Mouse (Mus musculus) MEL (cell line): Measurements from ENCODE around the gene Evl. TPM values are rescaled to one million over a fixed set of nuclear protein-coding genes. Genes with fewer than 3 reads are reported as not detected.

ENCODE experiments used
- DNase-seq: peaks from one replicate; pipeline ENCODE4 v3.0.0; 2011; ENCODE audit warnings: low read depth, low spot score
- H3K27ac ChIP-seq: 2 replicates; pipeline ENCODE4 v1.5.1; 2012; ENCODE audit warnings: low read depth, mild to moderate bottlenecking, control low read depth, low read length, moderate library complexity; ENCODE audit not compliant: control insufficient read depth
- H3K27me3 ChIP-seq, 2 experiments: fragments of 150-350 bp in 1 of 2; sonication (generic) in 1 of 2; 2 replicates each; pipeline ENCODE4 v1.6.1; 2012; ENCODE audit warnings: low read length in 2 of 2, mild to moderate bottlenecking in 2 of 2, improper control_type of control experiment in 1 of 2, moderate library complexity in 1 of 2; ENCODE audit not compliant: insufficient read depth in 2 of 2, control insufficient read depth in 1 of 2
- H3K36me3 ChIP-seq, 2 experiments: 2 replicates each; pipeline ENCODE4 v1.6.1; 2012 to 2014; ENCODE audit warnings: low read length in 2 of 2, improper control_type of control experiment in 1 of 2, inconsistent platforms in 1 of 2, mild to moderate bottlenecking in 1 of 2; ENCODE audit not compliant: insufficient read depth in 2 of 2, control insufficient read depth in 1 of 2
- H3K4me1 ChIP-seq, 2 experiments: fragments of 150-350 bp in 1 of 2; sonication (generic) in 1 of 2; 2 replicates each; pipeline ENCODE4 v1.6.1; 2012; ENCODE audit warnings: low read length in 2 of 2, improper control_type of control experiment in 1 of 2, mild to moderate bottlenecking in 1 of 2; ENCODE audit not compliant: insufficient read depth in 2 of 2, control insufficient read depth in 1 of 2
- H3K4me3 ChIP-seq, 2 experiments: fragments of 150-350 bp in 1 of 2; sonication (generic) in 1 of 2; 2 replicates each; pipeline ENCODE4 v1.5.1; 2012; ENCODE audit warnings: low read depth in 2 of 2, low read length in 2 of 2, mild to moderate bottlenecking in 2 of 2, moderate library complexity in 2 of 2, control low read depth in 1 of 2, improper control_type of control experiment in 1 of 2; ENCODE audit not compliant: control insufficient read depth in 1 of 2, insufficient read depth in 1 of 2
- H3K79me2 ChIP-seq: 2 replicates; pipeline ENCODE4 v1.6.1; 2012; ENCODE audit warnings: mild to moderate bottlenecking, low read length, moderate library complexity; ENCODE audit not compliant: control insufficient read depth, poor library complexity, insufficient read depth
- H3K9ac ChIP-seq: 2 replicates; pipeline ENCODE4 v1.6.1; 2012; ENCODE audit warnings: low read depth, mild to moderate bottlenecking, control low read depth, low read length, moderate library complexity; ENCODE audit not compliant: control insufficient read depth, poor library complexity, severe bottlenecking
- H3K9me3 ChIP-seq: fragments of 150-350 bp; sonication (generic); replicated peaks from 2 replicates; pipeline ENCODE4 v1.6.1; 2012; ENCODE audit warnings: mild to moderate bottlenecking, low read length, improper control_type of control experiment, moderate library complexity; ENCODE audit not compliant: insufficient read depth
- BHLHE40 ChIP-seq: IDR thresholded peaks from 2 replicates; pipeline ENCODE4 v1.6.1; 2012; ENCODE audit warnings: low read depth, mild to moderate bottlenecking, inconsistent platforms, low read length, improper control_type of control experiment, borderline replicate concordance
- CHD1 ChIP-seq: IDR thresholded peaks from 2 replicates; pipeline ENCODE4 v1.6.1; 2012; ENCODE audit warnings: low read depth, mild to moderate bottlenecking, inconsistent platforms, low read length, improper control_type of control experiment
- ELF1 ChIP-seq: IDR thresholded peaks from 2 replicates; pipeline ENCODE4 v1.6.1; 2014; ENCODE audit warnings: low read depth, mild to moderate bottlenecking, inconsistent platforms, low read length, improper control_type of control experiment, moderate library complexity
- EP300 ChIP-seq, 2 experiments: IDR thresholded peaks; 2 replicates each; pipeline ENCODE4 v1.6.1; 2011; ENCODE audit warnings: improper control_type of control experiment in 2 of 2, low read length in 2 of 2, low read depth in 1 of 2, mild to moderate bottlenecking in 1 of 2
- ETS1 ChIP-seq: IDR thresholded peaks from 2 replicates; pipeline ENCODE4 v1.6.1; 2012; ENCODE audit warnings: low read depth, mild to moderate bottlenecking, inconsistent platforms, low read length, improper control_type of control experiment, moderate library complexity
- GATA1 ChIP-seq: IDR thresholded peaks from 2 replicates; pipeline ENCODE4 v1.6.1; 2011; ENCODE audit warnings: low read depth, low read length, improper control_type of control experiment
- HCFC1 ChIP-seq: IDR thresholded peaks from 2 replicates; pipeline ENCODE4 v1.6.1; 2012; ENCODE audit warnings: low read depth, mild to moderate bottlenecking, inconsistent platforms, low read length, improper control_type of control experiment, moderate library complexity
- JUND ChIP-seq: IDR thresholded peaks from 2 replicates; pipeline ENCODE4 v1.6.1; 2011; ENCODE audit warnings: low read depth, mild to moderate bottlenecking, improper control_type of control experiment, low read length
- MAFK ChIP-seq: IDR thresholded peaks from 2 replicates; pipeline ENCODE4 v1.6.1; 2011; ENCODE audit warnings: low read depth, mild to moderate bottlenecking, low read length, improper control_type of control experiment, borderline replicate concordance
- MYB ChIP-seq: IDR thresholded peaks from 2 replicates; pipeline ENCODE4 v1.6.1; 2011; ENCODE audit warnings: mild to moderate bottlenecking, low read depth, low read length, improper control_type of control experiment
- MYC ChIP-seq: IDR thresholded peaks from 2 replicates; pipeline ENCODE4 v1.6.1; 2011; ENCODE audit warnings: low read depth, mild to moderate bottlenecking, low read length, improper control_type of control experiment, moderate library complexity
- NELFE ChIP-seq: IDR thresholded peaks from 2 replicates; pipeline ENCODE4 v1.6.1; 2011; ENCODE audit warnings: low read depth, low read length, improper control_type of control experiment
- POLR2AphosphoS2 ChIP-seq: IDR thresholded peaks from 2 replicates; pipeline ENCODE4 v1.6.1; 2011; ENCODE audit warnings: low read length, improper control_type of control experiment
- RCOR1 ChIP-seq: IDR thresholded peaks from 2 replicates; pipeline ENCODE4 v1.6.1; 2012; ENCODE audit warnings: low read depth, mild to moderate bottlenecking, inconsistent platforms, low read length, improper control_type of control experiment
- SIN3A ChIP-seq: IDR thresholded peaks from 2 replicates; pipeline ENCODE4 v1.6.1; 2012; ENCODE audit warnings: low read length, improper control_type of control experiment, inconsistent platforms
- TAL1 ChIP-seq: IDR thresholded peaks from 2 replicates; pipeline ENCODE4 v1.6.1; 2012; ENCODE audit warnings: mild to moderate bottlenecking, inconsistent platforms, low read length, moderate library complexity, mixed read lengths
- UBTF ChIP-seq: IDR thresholded peaks from 2 replicates; pipeline ENCODE4 v1.6.1; 2012; ENCODE audit warnings: low read depth, mild to moderate bottlenecking, inconsistent platforms, low read length, improper control_type of control experiment, moderate library complexity, borderline replicate concordance; ENCODE audit not compliant: insufficient read depth
- ZC3H11A ChIP-seq: IDR thresholded peaks from 2 replicates; pipeline ENCODE4 v1.6.1; 2012; ENCODE audit warnings: low read depth, mild to moderate bottlenecking, inconsistent platforms, low read length, improper control_type of control experiment
- polyA plus RNA-seq, 2 experiments: library from polyadenylated mRNA; stranded (reverse) in 1 of 2; unstranded in 1 of 2; fragments of >175 nt in 1 of 2; fragments of >200 nt in 1 of 2; gene quantifications; 2 replicates each; pipeline versions ENCODE4 v1.2.1 to v1.2.4; 2012; ENCODE audit warnings: low replicate concordance in 2 of 2, low read depth in 1 of 2; ENCODE audit not compliant: insufficient read length in 2 of 2, insufficient read depth in 1 of 2, missing spikeins in 1 of 2
- total RNA-seq: library from RNA; depleted of rRNA; stranded (reverse); fragments of 300-350 nt; gene quantifications from 2 replicates; pipeline ENCODE4 v1.2.3, GENCODE M21; 2012

The Evl gene
- total and polyA plus RNA-seq, 3 experiments, result not detected

DNA sequence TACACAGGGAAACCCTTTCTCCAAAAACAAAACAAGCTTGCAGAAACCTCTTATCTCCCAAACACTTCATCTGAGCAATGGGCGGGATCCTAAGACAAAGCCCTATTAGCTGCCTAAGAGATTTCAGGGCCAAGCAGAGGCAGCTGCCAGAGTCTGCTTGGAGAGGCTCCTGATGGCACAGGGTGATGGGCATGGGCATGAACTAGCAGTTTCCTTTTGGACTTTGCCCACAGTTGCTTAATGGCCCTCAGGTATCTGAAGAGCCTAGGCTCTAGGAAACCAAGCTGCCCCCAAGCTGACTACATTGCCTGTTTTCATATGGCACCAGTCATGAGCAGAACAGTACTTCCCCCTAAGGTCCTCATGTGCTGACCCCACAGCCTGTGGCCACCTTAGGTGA lies 139.7 kb downstream of the Evl start:
- Histone ChIP-seq H3K36me3 (no peaks in the 10 kb centered on the region), H3K9ac (no peak overlapping the region), H3K4me1 (no peaks in the 10 kb centered on the region), H3K27me3 (no peaks in the 10 kb centered on the region), H3K79me2 (no peaks in the 10 kb centered on the region), H3K9me3 (no peaks in the 10 kb centered on the region), H3K27ac (no peak overlapping the region), H3K4me3 (no peak overlapping the region)
- no peak for DNase-seq
- no peak for TF ChIP-seq ZC3H11A
- TF ChIP-seq TAL1, result no peak
- TF ChIP-seq HCFC1, result no peak
- no peak for TF ChIP-seq ELF1
- no peak for TF ChIP-seq EP300 (IDR thresholded peaks at IDR 0.05; ENCODE audit: low read depth in 1 of 2, low read length in 2 of 2)
- TF ChIP-seq POLR2AphosphoS2, result no peak
- TF ChIP-seq MYC, result no peak
- TF ChIP-seq JUND, result no peak
- TF ChIP-seq NELFE, result no peak
- no peak for TF ChIP-seq MAFK
- TF ChIP-seq MYB, result no peak
- no peak for TF ChIP-seq UBTF
- TF ChIP-seq CHD1, result no peak

DNA sequence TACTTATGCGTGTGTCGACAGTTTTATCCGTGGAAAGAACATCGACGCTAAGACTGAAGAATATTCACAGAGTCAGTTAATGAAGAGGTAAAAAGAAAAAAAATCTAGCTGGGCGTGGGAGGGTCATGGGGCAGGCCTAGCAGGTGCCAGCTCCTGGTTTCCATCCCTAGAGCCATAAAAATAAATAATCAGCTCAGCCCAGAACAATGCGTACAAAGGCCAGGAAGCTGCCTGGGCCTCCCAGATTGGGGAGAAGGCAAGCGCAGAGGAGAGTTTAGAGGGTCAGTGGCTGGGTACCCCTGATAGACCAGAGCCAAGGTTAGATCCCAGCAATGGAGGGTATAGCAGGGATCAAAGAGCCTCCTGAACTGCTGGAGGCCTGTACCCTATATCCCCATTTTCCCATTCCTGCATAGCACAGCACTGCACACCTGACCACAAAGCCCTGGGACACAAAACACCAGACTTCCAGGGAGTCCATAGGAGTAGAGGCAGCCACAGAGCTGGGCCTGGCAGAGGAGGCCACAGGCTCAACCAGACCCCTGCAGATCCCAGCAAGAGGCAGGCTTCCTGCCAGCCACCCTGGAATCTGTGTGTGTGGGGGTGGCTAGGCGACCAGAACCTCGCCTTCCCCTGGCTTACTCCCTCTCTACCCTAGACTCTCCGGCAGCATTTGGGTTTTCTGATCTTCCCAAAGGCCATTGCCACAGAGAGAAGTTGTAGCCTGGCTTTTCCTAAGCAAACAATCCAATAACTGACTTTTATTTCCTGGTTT lies 144.4 kb downstream of the Evl start:
- Histone ChIP-seq H3K79me2 (no peaks in the 10 kb centered on the region), H3K9ac (no peak overlapping the region), H3K27me3 (no peaks in the 10 kb centered on the region), H3K4me1 (no peaks in the 10 kb centered on the region), H3K36me3 (no peaks in the 10 kb centered on the region), H3K9me3 (no peaks in the 10 kb centered on the region), H3K4me3 (no peak overlapping the region), H3K27ac (no peak overlapping the region)
- DNase-seq, result no peak
- TF ChIP-seq BHLHE40, result no peak
- no peak for TF ChIP-seq RCOR1
- TF ChIP-seq GATA1, result no peak
- no peak for TF ChIP-seq SIN3A
- TF ChIP-seq ETS1, result no peak
